Mouse (Mus musculus): Measurements from ENCODE around the gene Fbxo46. TPM values are rescaled to one million over a fixed set of nuclear protein-coding genes. Genes with fewer than 3 reads are reported as not detected.

The Fbxo46 gene
- total RNA-seq, 2 experiments from 2014 or later: 5.4 to 5.5 TPM

- intact Hi-C loops (cut with DNase I): no loop called here
- no peak for DNase-seq (ENCODE audit: low spot score)
Observed at GRCm38 (mm10) chr7:19160115-19160514, 40.5 kb downstream of the Fbxo46 start.

- intact Hi-C loops (cut with DNase I): no loop called here
Observed at GRCm38 (mm10) chr7:19162928-19163327, 43.3 kb downstream of the Fbxo46 start.

GRCm38 (mm10) chr7:19163752-19164151, 44.1 kb downstream of the Fbxo46 start:
- intact Hi-C loops (cut with DNase I): no loop called here
- no peak for DNase-seq (ENCODE audit: low spot score)

More at GRCm38 (mm10) chr7:19162928-19163327, 43.3 kb downstream of the Fbxo46 start:
- DNase-seq (ENCODE audit: low spot score): no peak

- intact Hi-C loops (cut with DNase I): no loop called here
- DNase-seq (ENCODE audit: low spot score): no peak
Observed at GRCm38 (mm10) chr7:19164189-19164588, 44.5 kb downstream of the Fbxo46 start.

- DNase-seq (ENCODE audit: low spot score): no peak
- intact Hi-C loops (cut with DNase I): no loop called here
Observed at GRCm38 (mm10) chr7:19164978-19165377, 45.3 kb downstream of the Fbxo46 start.

DNA sequence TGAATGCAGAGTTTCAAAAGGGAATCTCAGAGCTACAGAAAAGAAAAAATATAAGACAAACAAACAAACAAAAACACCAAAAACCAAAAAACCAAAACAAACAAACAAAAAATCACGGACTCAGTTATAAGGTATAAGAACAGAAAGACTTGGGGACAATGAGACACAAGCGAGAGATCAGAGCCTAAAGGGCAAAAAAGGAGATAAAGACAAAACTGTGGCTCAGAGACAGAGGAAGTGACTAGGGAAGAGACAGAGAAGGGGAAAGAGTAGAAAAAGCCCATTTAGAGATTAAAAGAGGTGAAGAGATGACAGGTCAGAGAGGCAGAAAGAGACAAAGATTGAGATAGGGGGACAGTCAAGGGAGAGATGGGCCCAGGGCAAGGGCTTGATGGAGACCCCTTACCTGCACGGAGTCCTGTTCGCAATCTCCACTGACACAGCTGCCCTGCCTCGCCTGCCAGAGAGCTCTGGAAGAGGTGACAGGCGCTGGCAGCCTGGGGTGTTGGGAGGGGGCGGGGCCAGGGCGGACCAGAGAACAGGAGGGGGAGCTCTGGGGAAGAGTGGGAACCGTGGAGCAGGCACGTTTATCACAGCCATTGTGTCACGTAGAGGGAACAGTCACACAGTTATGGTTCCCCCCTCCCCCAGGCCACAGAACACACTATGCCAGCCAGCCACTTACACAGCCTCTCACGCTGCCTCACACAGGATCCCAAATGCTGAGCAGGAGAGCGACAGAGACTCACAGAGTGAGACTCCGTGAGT, 46.2 kb downstream of the Fbxo46 start, which contains the start of gene Gipr:
Gene Gipr, minus strand, starts transcription at position 472 of the 768 bp plus-strand sequence.
- DNase-seq (ENCODE audit: low spot score): no peak
- intact Hi-C loops (cut with DNase I): no loop called here

DNA sequence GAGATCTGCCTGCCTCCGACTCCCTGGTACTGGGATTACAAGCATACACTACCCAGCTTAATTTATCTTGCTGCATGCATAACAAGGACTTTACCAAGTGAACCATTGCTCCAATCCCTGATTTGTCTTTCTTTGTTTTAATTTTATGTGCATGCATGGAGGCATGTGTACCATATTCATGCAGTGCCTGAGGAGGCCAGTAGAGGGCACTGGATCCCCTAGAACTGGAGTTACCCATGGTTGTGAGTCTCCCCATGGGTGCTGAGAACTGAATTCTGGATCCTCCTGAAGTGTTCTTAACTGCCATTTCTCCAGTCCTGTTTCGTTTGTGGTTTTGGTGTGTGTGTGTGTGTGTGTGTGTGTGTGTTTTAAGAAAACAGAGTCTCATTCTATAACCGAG, 47.3 kb downstream of the Fbxo46 start:
- DNase-seq (ENCODE audit: low spot score): no peak
- intact Hi-C loops (cut with DNase I): no loop called here

GRCm38 (mm10) chr7:19169506-19169905, 49.8 kb downstream of the Fbxo46 start:
- intact Hi-C loops (cut with DNase I): no loop called here

DNA sequence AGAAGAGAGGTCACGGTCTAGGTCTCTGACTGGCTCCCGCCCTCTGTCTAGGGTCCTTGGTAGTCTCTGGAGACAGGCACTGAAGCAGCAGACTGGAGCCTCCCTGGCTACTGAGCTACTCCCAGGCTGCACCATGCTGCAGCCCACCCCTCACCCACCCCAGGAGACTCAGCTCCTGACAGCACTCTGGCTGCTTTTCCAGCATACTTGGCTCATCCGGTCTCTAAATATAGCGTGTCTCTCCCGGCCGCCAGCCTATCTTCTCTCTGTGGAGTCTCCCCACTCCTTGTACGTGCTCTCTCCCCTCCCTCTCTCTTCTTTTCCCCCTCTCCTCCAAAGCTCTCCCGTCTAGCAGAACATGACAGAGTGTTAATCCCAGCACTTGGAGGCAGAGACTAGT, 50.5 kb downstream of the Fbxo46 start:
- intact Hi-C loops (cut with DNase I): no loop called here
- DNase-seq (ENCODE audit: low spot score): no peak

More at GRCm38 (mm10) chr7:19169506-19169905, 49.8 kb downstream of the Fbxo46 start:
- no peak for DNase-seq (ENCODE audit: low spot score)

DNA sequence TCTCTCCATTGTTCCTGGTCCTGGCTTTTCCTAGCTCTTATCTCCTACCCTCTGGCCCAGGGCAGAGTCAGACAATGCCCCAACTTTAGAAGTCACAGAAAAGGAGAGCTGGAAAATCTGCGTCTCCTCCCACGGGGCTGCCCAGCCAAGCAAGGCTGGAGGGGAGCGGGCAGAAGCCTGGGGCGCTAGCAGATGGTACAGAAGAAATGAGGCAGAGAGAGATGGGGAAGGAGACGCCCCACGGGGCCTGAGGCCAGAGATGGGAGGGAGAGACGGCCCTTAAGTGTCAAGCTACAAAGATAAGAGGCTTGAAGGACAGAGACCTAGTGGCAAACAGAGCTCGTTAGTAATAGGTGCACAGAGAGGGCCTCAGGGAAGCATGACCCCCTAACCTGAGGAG, 52.2 kb downstream of the Fbxo46 start:
- DNase-seq (ENCODE audit: low spot score): no peak
- intact Hi-C loops (cut with DNase I): no loop called here

DNA sequence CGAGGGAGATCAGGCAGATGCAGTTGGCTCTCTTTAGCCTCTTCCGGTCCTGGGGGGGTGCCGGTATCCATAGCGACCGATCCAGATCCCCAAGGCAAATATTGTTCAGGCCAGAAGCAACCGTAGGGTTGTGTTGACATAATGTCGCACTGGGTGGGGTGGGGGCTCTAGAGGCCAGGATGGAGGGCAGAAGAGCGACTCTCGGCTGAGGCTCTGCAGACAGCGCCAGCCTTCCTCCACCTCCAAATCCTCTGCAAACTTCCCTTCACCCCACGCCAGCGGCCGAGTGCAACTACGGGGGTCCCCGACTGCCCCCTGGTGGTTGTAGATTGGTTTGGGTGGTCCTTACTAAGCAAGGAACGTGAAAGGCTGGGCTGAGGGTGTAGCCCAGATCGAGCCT, 53.2 kb downstream of the Fbxo46 start:
- intact Hi-C loops (cut with DNase I): loop anchor here (1.0 kb wide), 1 partner anchor 16 kb away; no protein-coding TSS in a partner anchor
- DNase-seq (ENCODE audit: low spot score): peak; percentile 53

DNA sequence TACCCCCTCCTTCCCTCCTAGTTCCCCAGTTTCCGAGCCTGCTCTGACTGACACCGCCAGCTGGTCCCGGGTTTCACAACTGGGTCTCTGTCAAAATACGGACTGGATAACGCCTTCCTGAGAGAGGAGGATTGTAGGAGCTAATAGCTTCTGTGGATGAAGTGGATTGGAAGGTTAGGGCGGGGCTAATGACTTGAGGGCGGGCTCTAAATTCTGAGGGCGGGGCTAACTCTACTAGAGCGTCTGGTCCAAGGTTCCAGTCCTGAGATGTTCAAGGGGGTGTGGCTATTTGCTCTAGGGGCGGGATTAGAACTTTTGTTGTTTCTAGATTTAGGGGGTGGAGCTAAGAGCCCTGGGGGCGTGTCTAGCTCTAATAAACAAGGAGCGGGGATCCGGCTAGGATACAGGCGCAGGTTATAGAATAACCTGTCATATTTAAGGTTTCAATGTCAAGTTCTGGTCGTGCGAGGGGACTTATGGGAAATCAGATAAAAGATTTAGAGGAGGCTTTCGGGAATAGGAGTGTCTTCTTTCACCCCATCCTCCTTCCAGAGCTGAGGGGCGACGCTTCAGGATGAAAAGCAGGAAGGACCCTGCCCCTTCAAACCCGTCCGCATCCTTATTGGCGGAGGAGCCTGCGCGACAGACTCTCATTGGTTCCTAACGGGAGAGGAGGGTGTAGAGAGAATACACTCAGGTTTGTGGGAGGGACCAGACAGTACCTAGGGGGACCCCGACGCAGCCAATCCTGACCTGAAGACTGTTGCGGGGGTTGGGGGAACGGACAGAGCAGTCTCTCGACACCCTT, 56.3 kb downstream of the Fbxo46 start, which contains the start of gene Eml2:
Gene Eml2, plus strand, starts transcription at position 714 of the 808 bp plus-strand sequence.
- intact Hi-C loops (cut with DNase I): loop anchor here (5.0 kb wide), 1 partner anchor 166 kb away; the partner anchor contains the start of gene Ercc1
- no peak for DNase-seq (ENCODE audit: low spot score)

GRCm38 (mm10) chr7:19176516-19176947, 56.9 kb downstream of the Fbxo46 start:
- no peak for DNase-seq (ENCODE audit: low spot score)
- intact Hi-C loops (cut with DNase I): loop anchor here (5.0 kb wide), 1 partner anchor 166 kb away; the partner anchor contains the start of gene Ercc1

DNA sequence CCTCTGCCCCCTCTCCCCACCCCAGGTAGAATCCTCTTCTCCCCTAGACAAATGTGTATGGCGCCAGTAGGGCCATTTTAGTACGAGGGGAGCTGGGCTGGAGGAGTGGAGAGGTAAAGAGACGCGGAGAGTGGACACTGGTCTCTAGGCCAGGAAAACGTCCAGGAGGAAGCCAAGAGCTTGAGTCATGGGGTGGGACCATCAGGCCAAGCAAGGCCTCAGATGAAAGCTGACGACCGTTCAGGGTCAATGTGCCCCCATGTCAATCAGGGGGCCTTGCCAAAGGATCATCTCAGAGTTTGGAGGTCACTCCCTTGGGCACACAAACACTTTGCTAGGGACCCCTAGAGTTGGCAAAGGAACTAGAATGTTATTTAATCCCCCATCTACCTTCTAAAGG, 57.6 kb downstream of the Fbxo46 start:
- intact Hi-C loops (cut with DNase I): loop anchor here (5.0 kb wide), 1 partner anchor 165 kb away; the partner anchor contains the start of gene Ercc1

DNA sequence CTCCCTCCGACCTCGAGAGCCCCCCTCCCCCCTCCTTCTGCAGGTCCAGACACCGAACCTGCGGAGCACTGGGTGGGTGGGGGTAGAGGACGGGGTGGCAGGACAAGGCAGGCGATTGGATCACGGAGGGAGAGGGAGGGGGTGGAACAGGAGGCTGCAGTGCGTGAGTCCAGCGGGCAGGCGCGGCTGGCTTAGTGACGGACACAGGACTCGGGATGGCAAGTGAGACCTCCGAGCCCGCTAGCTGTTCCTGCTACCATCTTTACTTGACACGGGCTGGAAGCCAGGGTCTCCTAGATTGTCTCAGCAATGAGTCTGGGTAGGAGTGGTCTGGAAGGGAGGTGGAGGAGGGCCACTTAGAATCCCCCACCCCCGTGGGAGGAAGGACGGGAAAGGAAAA, 58.4 kb downstream of the Fbxo46 start:
- intact Hi-C loops (cut with DNase I): loop anchor here (1.0 to 5.0 kb wide), 5 partner anchors 18 to 164 kb away; partner anchors contain the start of genes Ercc1 and Ppm1n
- DNase-seq (ENCODE audit: low spot score): no peak

More for the DNA sequence above, 57.6 kb downstream of the Fbxo46 start:
- no peak for DNase-seq (ENCODE audit: low spot score)

DNA sequence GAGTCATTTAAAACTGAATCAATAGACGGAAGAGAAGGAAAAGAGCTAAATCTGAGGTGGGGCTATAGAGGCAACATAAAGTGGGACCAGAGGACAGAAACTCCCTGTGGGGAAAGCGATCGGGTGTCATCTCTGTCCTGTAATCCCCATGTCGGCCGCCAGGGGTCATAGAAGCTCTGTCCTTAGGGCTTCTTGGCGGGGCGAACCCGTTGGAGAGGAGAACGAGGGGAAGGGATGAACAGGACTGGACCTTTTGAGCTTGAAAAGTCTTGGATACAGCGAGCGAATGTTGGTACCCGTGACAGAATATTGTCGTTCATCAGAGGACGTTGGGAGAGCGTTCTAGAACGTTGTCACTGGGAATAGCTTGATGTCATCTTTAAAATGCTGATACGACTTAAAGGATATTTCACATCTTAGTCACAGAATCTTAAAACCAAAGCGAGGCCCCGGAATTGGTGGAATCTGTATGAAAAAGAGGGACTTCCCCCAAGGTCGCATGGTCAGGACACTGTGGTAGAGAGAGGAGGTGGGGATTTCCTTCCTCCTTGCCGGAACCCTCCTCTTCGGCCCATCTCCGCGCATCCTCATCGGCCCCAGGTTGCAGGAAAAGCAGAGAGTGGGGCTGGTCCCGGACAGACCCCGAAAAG, 58.9 kb downstream of the Fbxo46 start:
- intact Hi-C loops (cut with DNase I): loop anchor here (1.0 to 5.0 kb wide), 5 partner anchors 18 to 164 kb away; partner anchors contain the start of genes Ercc1 and Ppm1n
- DNase-seq (ENCODE audit: low spot score): peak; percentile 31

DNA sequence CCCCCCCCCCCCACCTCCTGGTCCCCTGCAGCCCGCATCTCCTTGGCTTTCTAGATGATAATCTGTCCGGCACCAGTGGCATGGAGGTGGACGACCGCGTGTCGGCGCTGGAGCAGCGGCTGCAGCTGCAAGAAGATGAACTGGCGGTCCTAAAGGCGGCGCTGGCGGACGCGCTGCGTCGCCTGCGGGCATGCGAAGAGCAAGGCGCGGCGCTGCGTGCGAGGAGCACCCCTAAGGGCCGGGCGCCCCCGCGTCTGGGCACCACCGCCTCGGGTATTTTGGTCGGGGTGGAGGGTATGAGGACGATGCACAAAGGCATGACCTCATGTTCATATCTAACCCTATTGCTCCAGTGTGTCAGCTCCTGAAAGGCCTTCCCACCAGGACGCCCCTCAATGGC, 59.5 kb downstream of the Fbxo46 start:
- no peak for DNase-seq (ENCODE audit: low spot score)
- intact Hi-C loops (cut with DNase I): loop anchor here (2.0 to 5.0 kb wide), 4 partner anchors 30 to 163 kb away; partner anchors contain the start of genes Ercc1 and Ppm1n

DNA sequence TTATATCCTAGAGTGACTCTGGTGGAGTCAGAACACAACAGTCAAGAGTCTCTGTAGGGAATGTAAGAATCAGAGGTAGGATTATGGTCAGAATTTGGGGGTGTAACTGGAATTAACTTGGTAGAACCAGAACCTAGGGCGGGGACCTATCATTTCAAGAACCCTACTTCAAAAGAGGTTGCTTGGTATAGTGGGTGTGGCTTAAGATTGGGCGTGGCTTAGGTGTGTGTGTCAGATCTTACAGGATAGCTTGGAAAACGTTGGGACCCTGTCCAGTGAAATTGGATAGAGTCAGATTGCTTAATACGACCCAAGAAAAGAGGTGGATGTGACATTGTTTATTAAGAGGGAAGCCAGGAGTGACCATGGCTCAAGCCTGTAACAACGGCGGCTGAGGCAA, 60.3 kb downstream of the Fbxo46 start:
- intact Hi-C loops (cut with DNase I): loop anchor here (2.0 to 5.0 kb wide), 4 partner anchors 29 to 162 kb away; partner anchors contain the start of genes Ercc1 and Ppm1n
- no peak for DNase-seq (ENCODE audit: low spot score)

GRCm38 (mm10) chr7:19180862-19181429, 61.3 kb downstream of the Fbxo46 start:
- peak; percentile 14 for DNase-seq (ENCODE audit: low spot score)
- intact Hi-C loops (cut with DNase I): no loop called here

Measured in heart, postnatal 25 days (tissue).